Mouse (Mus musculus) myocyte (in vitro differentiated cells): ENCODE measurements at regions not wholly inside any gene's neighbourhood (a gene's known extent, or its start where the extent isn't known, plus 50 kb on each side); places are given as distances from the start of the nearest gene placed in this dataset.

Experiments
- H3K27me3 ChIP-seq: one replicate; pipeline ENCODE4 v1.6.1; 2011; ENCODE audit not compliant: control insufficient read depth, insufficient read depth, insufficient read length
- H3K36me3 ChIP-seq: one replicate; pipeline ENCODE4 v1.6.1; 2011; ENCODE audit not compliant: control insufficient read depth, insufficient read depth
- H3K4me2 ChIP-seq: one replicate; pipeline ENCODE4 v1.6.1; 2011; ENCODE audit warnings: low read depth, control low read depth
- H3K4me3 ChIP-seq: one replicate; pipeline ENCODE4 v1.5.1; 2011; ENCODE audit warnings: mild to moderate bottlenecking, control low read depth, moderate library complexity
- H3K79me2 ChIP-seq: one replicate; pipeline ENCODE4 v1.6.1; 2011; ENCODE audit not compliant: control insufficient read depth, insufficient read depth
- H3ac ChIP-seq: one replicate; pipeline ENCODE4 v1.6.1; 2011; ENCODE audit not compliant: control insufficient read depth, insufficient read length
- CEBPB ChIP-seq: IDR thresholded peaks from 2 replicates; pipeline ENCODE4 v1.6.1; 2011; ENCODE audit warnings: mild to moderate bottlenecking, moderate library complexity; ENCODE audit not compliant: poor library complexity, insufficient read depth, severe bottlenecking
- E2F4 ChIP-seq: IDR thresholded peaks from one replicate; pipeline ENCODE4 v1.6.1; 2011; ENCODE audit warnings: mild to moderate bottlenecking, control low read depth, moderate library complexity; ENCODE audit not compliant: insufficient read depth
- MAX ChIP-seq: IDR thresholded peaks from one replicate; pipeline ENCODE4 v1.6.1; 2011; ENCODE audit warnings: low read depth, mild to moderate bottlenecking, control low read depth
- MYOD1 ChIP-seq, 3 experiments: IDR thresholded peaks; one replicate each; pipeline ENCODE4 v1.6.1; 2011; ENCODE audit warnings: control low read depth in 2 of 3, low read depth in 2 of 3, mild to moderate bottlenecking in 2 of 3, moderate library complexity in 1 of 3; ENCODE audit not compliant: insufficient read length in 2 of 3, control insufficient read depth in 1 of 3
- MYOG ChIP-seq, 3 experiments: IDR thresholded peaks; one replicate each; pipeline ENCODE4 v1.6.1; 2011; ENCODE audit warnings: control low read depth in 2 of 3, low read depth in 2 of 3, mild to moderate bottlenecking in 2 of 3; ENCODE audit not compliant: insufficient read length in 2 of 3, control insufficient read depth in 1 of 3, insufficient read depth in 1 of 3
- POLR2A ChIP-seq: IDR thresholded peaks from one replicate; pipeline ENCODE4 v1.6.1; 2011; ENCODE audit warnings: low read depth, mild to moderate bottlenecking, control low read depth, moderate library complexity; ENCODE audit not compliant: insufficient read length
- POLR2AphosphoS2 ChIP-seq: IDR thresholded peaks from one replicate; pipeline ENCODE4 v1.6.1; 2011; ENCODE audit warnings: low read depth, control low read depth; ENCODE audit not compliant: insufficient read length
- REST ChIP-seq: IDR thresholded peaks from one replicate; pipeline ENCODE4 v1.6.1; 2011; ENCODE audit warnings: mild to moderate bottlenecking, control low read depth, moderate library complexity; ENCODE audit not compliant: insufficient read depth, insufficient read length
- SRF ChIP-seq: IDR thresholded peaks from one replicate; pipeline ENCODE4 v1.6.1; 2011; ENCODE audit warnings: low read depth; ENCODE audit not compliant: control insufficient read depth, insufficient read length
- TCF12 ChIP-seq: IDR thresholded peaks from one replicate; pipeline ENCODE4 v1.6.1; 2011; ENCODE audit warnings: mild to moderate bottlenecking, control low read depth; ENCODE audit not compliant: poor library complexity, insufficient read depth, severe bottlenecking
- TCF3 ChIP-seq: IDR thresholded peaks from one replicate; pipeline ENCODE4 v1.6.1; 2011; ENCODE audit warnings: low read depth, control low read depth; ENCODE audit not compliant: insufficient read length
- USF1 ChIP-seq: IDR thresholded peaks from one replicate; pipeline ENCODE4 v1.6.1; 2011; ENCODE audit warnings: low read depth, mild to moderate bottlenecking, control low read depth, moderate library complexity

DNA sequence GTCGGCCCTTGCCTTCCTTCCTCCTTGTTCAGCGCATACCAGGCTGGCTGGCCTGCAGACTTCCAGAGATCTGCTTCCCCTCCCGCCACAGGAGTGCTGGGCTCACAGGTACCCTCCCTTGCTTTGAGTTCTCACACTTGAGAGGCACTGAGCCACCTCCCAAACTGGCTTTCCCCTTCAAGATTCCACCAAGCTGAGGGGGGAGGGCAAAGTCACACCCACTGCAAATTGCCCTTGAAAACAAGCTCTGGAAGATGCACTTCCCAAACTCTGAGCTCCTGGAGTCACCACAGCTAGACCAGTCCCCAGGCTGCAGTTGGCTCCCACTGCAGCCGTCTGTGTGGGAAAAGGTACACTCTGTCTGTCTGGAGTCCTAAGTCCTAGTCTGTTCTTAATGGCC lies 142.1 kb upstream of the Slc22a12 start:
- Histone ChIP-seq H3K4me2 (no peak overlapping the region), H3K4me3 (no peak overlapping the region), H3K27me3 (peaks cover 42% of the 10 kb centered on the region), H3ac (no peak overlapping the region), H3K36me3 (no peaks in the 10 kb centered on the region), H3K79me2 (no peaks in the 10 kb centered on the region)
- TF ChIP-seq POLR2A: no peak
- no peak for TF ChIP-seq USF1
- no peak for TF ChIP-seq MAX
- no peak for TF ChIP-seq MYOD1 (IDR thresholded peaks at IDR 0.05; ENCODE audit: control insufficient read depth in 1 of 3, insufficient read length in 2 of 3, low read depth in 2 of 3)
- TF ChIP-seq E2F4: no peak
- TF ChIP-seq POLR2AphosphoS2: no peak
- TF ChIP-seq MYOG (IDR thresholded peaks at IDR 0.05; ENCODE audit: control insufficient read depth in 1 of 3, insufficient read depth in 1 of 3, insufficient read length in 2 of 3, low read depth in 2 of 3): no peak
- no peak for TF ChIP-seq TCF12
- TF ChIP-seq REST: no peak
- TF ChIP-seq TCF3: no peak
- no peak for TF ChIP-seq CEBPB
- no peak for TF ChIP-seq SRF

DNA sequence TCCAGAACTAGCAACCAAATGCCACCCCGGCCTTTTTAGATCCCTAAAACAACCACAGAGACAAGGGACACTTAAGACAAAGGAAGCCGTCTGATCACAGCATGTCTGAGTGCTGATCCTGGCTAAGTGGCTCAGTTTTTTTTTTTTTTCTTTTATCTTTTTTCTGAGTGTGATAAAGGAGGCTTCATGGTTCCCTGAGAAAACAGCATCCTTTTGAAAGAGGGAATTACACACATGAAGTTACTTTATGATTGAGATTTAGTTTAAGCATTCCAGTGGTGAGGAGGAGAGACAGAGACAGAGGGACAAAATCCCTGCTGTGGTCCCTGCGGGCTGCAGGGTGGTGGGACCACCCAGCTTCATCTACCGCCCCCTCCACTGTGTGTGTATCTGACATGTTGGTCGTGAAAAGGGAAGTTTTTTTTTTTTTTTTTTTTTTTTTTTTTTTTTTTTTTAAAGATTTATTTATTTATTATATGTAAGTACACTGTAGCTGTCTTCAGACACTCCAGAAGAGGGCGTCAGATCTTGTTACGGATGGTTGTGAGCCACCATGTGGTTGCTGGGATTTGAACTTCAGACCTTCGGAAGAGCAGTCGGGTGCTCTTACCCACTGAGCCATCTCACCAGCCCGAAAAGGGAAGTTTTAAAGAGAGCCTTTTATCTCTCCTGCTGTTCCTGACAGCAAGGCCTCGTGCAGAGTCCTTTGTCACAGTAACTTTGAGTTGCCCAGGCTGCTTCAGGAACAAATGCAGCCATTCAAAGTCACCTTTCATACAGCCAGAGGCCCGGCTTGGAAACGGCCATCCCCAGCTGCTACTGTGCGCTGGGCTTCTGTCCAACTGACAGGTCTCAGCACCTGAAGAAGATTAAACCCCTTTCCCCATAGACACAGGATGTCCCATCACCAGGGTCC lies 136.8 kb upstream of the Slc22a12 start:
- no peak overlapping the region for H3ac ChIP-seq
- H3K36me3 ChIP-seq: no peaks in the 10 kb centered on the region
- no peak overlapping the region for H3K4me3 ChIP-seq
- peaks cover 26% of the 10 kb centered on the region for H3K27me3 ChIP-seq
- no peak for TF ChIP-seq TCF12
- TF ChIP-seq POLR2A: no peak
- TF ChIP-seq USF1: no peak
- no peak for TF ChIP-seq MYOG (IDR thresholded peaks at IDR 0.05; ENCODE audit: control insufficient read depth in 1 of 3, insufficient read depth in 1 of 3, insufficient read length in 2 of 3, low read depth in 2 of 3)
- no peak for TF ChIP-seq E2F4
- TF ChIP-seq MYOD1 (IDR thresholded peaks at IDR 0.05; ENCODE audit: control insufficient read depth in 1 of 3, insufficient read length in 2 of 3, low read depth in 2 of 3): no peak
- H3K79me2 ChIP-seq: no peaks in the 10 kb centered on the region
- H3K4me2 ChIP-seq: no peak overlapping the region

DNA sequence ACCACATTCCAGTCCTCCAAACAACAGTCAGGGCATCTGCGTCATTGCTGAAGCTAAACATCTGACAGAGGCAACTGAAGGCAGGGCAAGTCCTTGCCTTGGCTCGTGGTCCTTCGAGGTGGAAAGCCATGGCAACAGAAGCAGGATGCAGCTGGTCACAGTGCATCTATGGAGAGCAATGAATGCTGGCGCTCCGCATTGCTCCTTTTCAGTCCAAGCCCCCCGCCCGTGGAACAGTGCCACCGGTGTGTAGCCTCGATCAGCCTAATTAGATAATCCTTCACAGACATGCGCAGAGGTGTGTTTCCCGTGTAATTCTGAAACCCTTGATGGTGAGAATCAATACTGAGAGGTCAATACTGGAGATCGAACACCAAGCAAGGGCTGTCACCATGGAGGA lies 134.7 kb upstream of the Slc22a12 start:
- Histone ChIP-seq H3K4me3 (no peak overlapping the region), H3ac (no peak overlapping the region), H3K36me3 (no peaks in the 10 kb centered on the region), H3K27me3 (peaks cover 23% of the 10 kb centered on the region), H3K79me2 (no peaks in the 10 kb centered on the region), H3K4me2 (no peak overlapping the region)
- TF ChIP-seq REST (no peak), SRF (no peak), MYOD1 (IDR thresholded peaks at IDR 0.05; ENCODE audit: control insufficient read depth in 1 of 3, insufficient read length in 2 of 3, low read depth in 2 of 3) (no peak), POLR2AphosphoS2 (no peak), E2F4 (no peak), TCF3 (no peak), USF1 (no peak), POLR2A (no peak), CEBPB (no peak), MYOG (IDR thresholded peaks at IDR 0.05; ENCODE audit: control insufficient read depth in 1 of 3, insufficient read depth in 1 of 3, insufficient read length in 2 of 3, low read depth in 2 of 3) (no peak), TCF12 (no peak), MAX (no peak)

DNA sequence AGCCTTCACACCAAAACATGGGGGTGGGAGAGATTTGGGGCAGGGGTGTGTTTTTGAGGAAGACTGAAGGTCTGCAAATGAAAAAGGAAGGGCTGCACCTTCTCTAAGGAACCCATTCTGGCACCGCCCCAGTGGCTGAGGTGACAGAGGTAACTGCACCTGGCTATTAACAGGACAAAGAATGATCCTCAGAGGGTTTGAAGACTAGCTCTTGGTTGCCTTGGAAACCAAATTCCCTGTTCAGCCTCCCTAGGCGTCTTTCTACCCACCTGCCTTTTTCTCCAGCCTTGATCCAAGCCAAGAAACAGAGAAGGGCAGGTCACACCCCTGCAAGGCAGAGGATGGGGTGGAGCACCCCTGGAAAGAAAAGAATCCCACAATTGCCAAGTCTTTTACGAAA lies 132.8 kb upstream of the Slc22a12 start:
- Histone ChIP-seq H3K27me3 (peaks cover 29% of the 10 kb centered on the region), H3K4me2 (no peak overlapping the region), H3K4me3 (no peak overlapping the region), H3ac (no peak overlapping the region), H3K79me2 (no peaks in the 10 kb centered on the region), H3K36me3 (no peaks in the 10 kb centered on the region)
- no peak for TF ChIP-seq MYOD1 (IDR thresholded peaks at IDR 0.05; ENCODE audit: control insufficient read depth in 1 of 3, insufficient read length in 2 of 3, low read depth in 2 of 3)
- TF ChIP-seq TCF3: no peak
- no peak for TF ChIP-seq REST
- TF ChIP-seq MYOG (IDR thresholded peaks at IDR 0.05; ENCODE audit: control insufficient read depth in 1 of 3, insufficient read depth in 1 of 3, insufficient read length in 2 of 3, low read depth in 2 of 3): no peak
- TF ChIP-seq USF1: no peak
- TF ChIP-seq E2F4: no peak
- no peak for TF ChIP-seq POLR2AphosphoS2
- TF ChIP-seq CEBPB: no peak
- no peak for TF ChIP-seq POLR2A
- TF ChIP-seq TCF12: no peak
- TF ChIP-seq MAX: no peak
- no peak for TF ChIP-seq SRF

DNA sequence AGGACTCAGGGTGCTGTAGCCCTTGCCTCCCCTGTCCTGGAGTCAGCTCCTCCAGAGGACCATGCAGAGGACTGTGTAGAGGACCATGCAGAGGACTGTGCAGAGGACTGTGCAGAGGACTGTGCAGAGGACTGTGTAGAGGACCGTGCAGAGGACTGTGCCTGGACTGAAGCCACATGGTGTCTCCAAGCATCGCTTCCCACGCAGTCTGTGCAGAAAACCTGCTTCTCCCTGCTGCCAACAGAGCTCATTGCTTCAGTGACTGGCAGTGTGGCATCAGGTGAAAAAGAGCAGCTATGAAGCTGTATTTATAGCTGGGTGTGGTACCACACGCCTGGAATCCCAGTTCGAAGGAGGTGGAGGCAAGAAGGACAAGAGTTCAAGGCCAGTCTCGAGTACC lies 128.9 kb upstream of the Slc22a12 start:
- Histone ChIP-seq H3K4me2 (no peak overlapping the region), H3K27me3 (peaks cover 19% of the 10 kb centered on the region), H3ac (no peak overlapping the region), H3K79me2 (no peaks in the 10 kb centered on the region), H3K4me3 (no peak overlapping the region), H3K36me3 (no peaks in the 10 kb centered on the region)
- TF ChIP-seq TCF3 (no peak), CEBPB (no peak), POLR2AphosphoS2 (no peak), USF1 (no peak), TCF12 (no peak), POLR2A (no peak), REST (no peak), SRF (no peak), MYOD1 (IDR thresholded peaks at IDR 0.05; ENCODE audit: control insufficient read depth in 1 of 3, insufficient read length in 2 of 3, low read depth in 2 of 3) (no peak), MAX (no peak)
